Mouse (Mus musculus) adrenal gland, adult 8-10 months (tissue): ENCODE results near the gene Ttll8. TPM values are rescaled to one million over a fixed set of nuclear protein-coding genes. Genes with fewer than 3 reads are reported as not detected.

ENCODE experiments used
- DNase-seq: peaks from one replicate; pipeline ENCODE4 v3.0.0; 2022
- total RNA-seq, 4 experiments: library from RNA; stranded (reverse); gene quantifications; 2 replicates each; pipeline ENCODE4 v1.2.4; 2022

Ttll8 gene
- total RNA-seq, 4 experiments from 2014 or later, result not detected

- no peak for DNase-seq
Observed at GRCm38 (mm10) chr15:88881253-88882044, 72.8 kb downstream of the Ttll8 start.

- no peak for DNase-seq
Observed at GRCm38 (mm10) chr15:88877021-88877400, 77.2 kb downstream of the Ttll8 start.

GRCm38 (mm10) chr15:88876155-88877020 is 77.8 kb downstream of the Ttll8 start:
- DNase-seq, result no peak

GRCm38 (mm10) chr15:88875625-88876081 is 78.6 kb downstream of the Ttll8 start:
- no peak for DNase-seq

- DNase-seq, result no peak
Observed at GRCm38 (mm10) chr15:88874477-88874876, 79.7 kb downstream of the Ttll8 start.

- DNase-seq, result no peak
Observed at GRCm38 (mm10) chr15:88874061-88874460, 80.2 kb downstream of the Ttll8 start.

GRCm38 (mm10) chr15:88870418-88871185 is 83.6 kb downstream of the Ttll8 start:
- DNase-seq, result peak; percentile 87

- no peak for DNase-seq
Observed at GRCm38 (mm10) chr15:88868024-88868742, 86.0 kb downstream of the Ttll8 start.

GRCm38 (mm10) chr15:88867368-88868023 is 86.7 kb downstream of the Ttll8 start:
- DNase-seq, result peak; percentile 66

GRCm38 (mm10) chr15:88866934-88867356 is 87.3 kb downstream of the Ttll8 start:
- DNase-seq, result peak; percentile 70

GRCm38 (mm10) chr15:88865888-88866695 is 88.1 kb downstream of the Ttll8 start:
- no peak for DNase-seq

GRCm38 (mm10) chr15:88865061-88865460 is 89.2 kb downstream of the Ttll8 start:
- DNase-seq, result no peak

- DNase-seq, result peak; percentile 67
Observed at GRCm38 (mm10) chr15:88864270-88865030, 89.8 kb downstream of the Ttll8 start.

- DNase-seq, result peak; percentile 97
Observed at GRCm38 (mm10) chr15:88863695-88864231, 90.5 kb downstream of the Ttll8 start.

GRCm38 (mm10) chr15:88862881-88863694 is 91.1 kb downstream of the Ttll8 start:
- peak; percentile 67 for DNase-seq

GRCm38 (mm10) chr15:88861772-88862622 is 92.2 kb downstream of the Ttll8 start, which contains the start of gene Pim3:
Gene Pim3 (plus strand): TSS chr15:88862186.
- DNase-seq, result peak; percentile 97

- no peak for DNase-seq
Observed at GRCm38 (mm10) chr15:88860781-88861180, 93.4 kb downstream of the Ttll8 start.
